Mouse (Mus musculus) ZHBTc4 (cell line): Measurements from ENCODE around the gene Tanc2.

Experiments
- DNase-seq: peaks from one replicate; pipeline ENCODE4 v3.0.0-alpha.2; 2011; ENCODE audit warnings: low read depth, low spot score

The Tanc2 gene

GRCm38 (mm10) chr11:105589877-105590641 lies at the start of gene Tanc2:
Gene Tanc2 (plus strand): TSS chr11:105589986.
- peak; percentile 57 for DNase-seq

GRCm38 (mm10) chr11:105540781-105541180 lies 49.0 kb upstream of the Tanc2 start:
- no peak for DNase-seq

GRCm38 (mm10) chr11:105541366-105541765 lies 48.4 kb upstream of the Tanc2 start:
- no peak for DNase-seq

- no peak for DNase-seq
Measured at GRCm38 (mm10) chr11:105542129-105542528, 47.7 kb upstream of the Tanc2 start.

GRCm38 (mm10) chr11:105545801-105546200 lies 44.0 kb upstream of the Tanc2 start:
- no peak for DNase-seq

GRCm38 (mm10) chr11:105546393-105546792 lies 43.4 kb upstream of the Tanc2 start:
- DNase-seq, result no peak

- peak; percentile 16 for DNase-seq
Measured at GRCm38 (mm10) chr11:105548383-105548782, 41.4 kb upstream of the Tanc2 start.

GRCm38 (mm10) chr11:105549164-105550121 lies 40.3 kb upstream of the Tanc2 start:
- DNase-seq, result no peak

- DNase-seq, result no peak
Measured at GRCm38 (mm10) chr11:105557285-105557684, 32.5 kb upstream of the Tanc2 start.

- no peak for DNase-seq
Measured at GRCm38 (mm10) chr11:105558091-105558490, 31.7 kb upstream of the Tanc2 start.

GRCm38 (mm10) chr11:105558803-105559505 lies 30.8 kb upstream of the Tanc2 start:
- no peak for DNase-seq

GRCm38 (mm10) chr11:105563546-105563945 lies 26.2 kb upstream of the Tanc2 start:
- no peak for DNase-seq

- DNase-seq, result no peak
Measured at GRCm38 (mm10) chr11:105567221-105567641, 22.6 kb upstream of the Tanc2 start.

GRCm38 (mm10) chr11:105571996-105572395 lies 17.8 kb upstream of the Tanc2 start:
- no peak for DNase-seq

- no peak for DNase-seq
Measured at GRCm38 (mm10) chr11:105574241-105574640, 15.5 kb upstream of the Tanc2 start.

GRCm38 (mm10) chr11:105577211-105577610 lies 12.6 kb upstream of the Tanc2 start:
- peak; percentile 16 for DNase-seq

GRCm38 (mm10) chr11:105582020-105582419 lies 7.8 kb upstream of the Tanc2 start:
- DNase-seq, result no peak

GRCm38 (mm10) chr11:105589231-105589876 lies 432 bp upstream of the Tanc2 start:
- peak; percentile 87 for DNase-seq

- DNase-seq, result peak; percentile 65
Measured at GRCm38 (mm10) chr11:105591905-105592304, 2.1 kb downstream of the Tanc2 start.

- no peak for DNase-seq
Measured at GRCm38 (mm10) chr11:105602177-105602576, 12.4 kb downstream of the Tanc2 start.

GRCm38 (mm10) chr11:105626201-105626600 lies 36.4 kb downstream of the Tanc2 start:
- DNase-seq, result no peak
